Mouse (Mus musculus) embryonic facial prominence, embryonic 11.5 days (tissue): ENCODE results near the gene Gm3045. TPM values are rescaled to one million over a fixed set of nuclear protein-coding genes. Genes with fewer than 3 reads are reported as not detected.

ENCODE experiments used
- ATAC-seq: fragments of 200-750 bp; cut with Nextera tagmentation; replicated peaks from 2 replicates; pipeline ENCODE4 v1.8.0; 2017; ENCODE audit warnings: low read depth; ENCODE audit not compliant: insufficient number of reproducible peaks, low FRiP score, low TSS enrichment
- DNase-seq: peaks from one replicate; pipeline ENCODE4 v3.0.0-alpha.2; 2015; ENCODE audit warnings: low spot score
- H3K27ac ChIP-seq: fragments of 300-500 bp; sonication (generic); replicated peaks from 2 replicates; pipeline ENCODE4 v1.5.1; 2014; ENCODE audit warnings: mild to moderate bottlenecking, low read depth, low read length, control low read depth
- H3K27me3 ChIP-seq: fragments of 300-500 bp; sonication (generic); 2 replicates; pipeline ENCODE4 v1.6.1; 2014; ENCODE audit warnings: mild to moderate bottlenecking, low read length, moderate library complexity, mixed read lengths; ENCODE audit not compliant: control insufficient read depth, insufficient read depth
- H3K36me3 ChIP-seq: fragments of 300-500 bp; sonication (generic); replicated peaks from 2 replicates; pipeline ENCODE4 v1.6.1; 2014; ENCODE audit warnings: low read depth, mild to moderate bottlenecking, low read length, moderate library complexity, mixed read lengths; ENCODE audit not compliant: control insufficient read depth, insufficient read depth
- H3K4me1 ChIP-seq: fragments of 300-500 bp; sonication (generic); 2 replicates; pipeline ENCODE4 v1.6.1; 2014; ENCODE audit warnings: low read length, mixed read lengths; ENCODE audit not compliant: control insufficient read depth, insufficient read depth
- H3K4me2 ChIP-seq: fragments of 300-500 bp; sonication (generic); 2 replicates; pipeline ENCODE4 v1.6.1; 2014; ENCODE audit warnings: low read depth, mild to moderate bottlenecking, control low read depth, low read length, moderate library complexity
- H3K4me3 ChIP-seq: fragments of 300-500 bp; sonication (generic); 2 replicates; pipeline ENCODE4 v1.5.1; 2014; ENCODE audit warnings: low read depth, low read length, control low read depth
- H3K9ac ChIP-seq: fragments of 300-500 bp; sonication (generic); replicated peaks from 2 replicates; pipeline ENCODE4 v1.6.1; 2014; ENCODE audit warnings: mild to moderate bottlenecking, control low read depth, low read length
- H3K9me3 ChIP-seq: fragments of 300-500 bp; sonication (generic); replicated peaks from 2 replicates; pipeline ENCODE4 v1.6.1; 2016; ENCODE audit warnings: mild to moderate bottlenecking, low read length, inconsistent platforms, mixed read lengths; ENCODE audit not compliant: control insufficient read depth
- WGBS: fragments of 180-500 bp; shearing (Covaris S2); extraction: QIAGEN DNeasy Blood & Tissue Kit; methylation state at CpG from one replicate; pipeline ENCODE4 v1.1.7; 2014; 5-methylcytosine and 5-hydroxymethylcytosine counted together
- polyA plus RNA-seq: library from polyadenylated mRNA; unstranded; fragments of >200 nt; fragmentation: Nextera tagmentation; extraction: Ambion mirVana; gene quantifications from 2 replicates; pipeline ENCODE4 v1.2.1, GENCODE M21; 2014

Gm3045 gene
- polyA plus RNA-seq, 1 experiment from 2014 or later, result not detected

DNA sequence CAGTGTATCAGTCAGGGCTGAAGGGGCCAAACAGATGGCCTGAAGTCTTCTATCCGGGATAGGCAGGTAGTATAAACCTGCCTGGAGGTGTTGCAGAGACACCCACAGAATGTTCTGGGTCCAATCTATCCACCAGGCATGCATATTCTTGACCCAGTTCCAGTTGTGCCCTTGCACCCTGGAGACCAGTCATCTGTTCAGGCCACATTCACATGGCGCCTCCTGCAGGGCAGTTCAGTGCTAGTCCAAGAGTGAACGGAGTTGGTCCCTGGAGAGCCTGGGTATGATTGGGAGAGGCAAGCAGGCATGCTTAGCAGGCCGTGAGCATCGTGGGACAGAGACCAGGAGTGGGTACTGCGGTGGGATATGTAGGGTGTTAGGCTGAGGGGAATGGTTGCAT lies 51.6 kb downstream of the Gm3045 start:
- DNase-seq, result no peak
- H3K4me2 ChIP-seq, result no peak overlapping the region
- ATAC-seq, result no peak
- no peak overlapping the region for H3K4me3 ChIP-seq
- H3K27me3 ChIP-seq, result no peaks in the 10 kb centered on the region
- H3K9ac ChIP-seq, result no peak overlapping the region
- no peaks in the 10 kb centered on the region for H3K36me3 ChIP-seq
- 84% methylated on average over 6 of the region's 6 CpGs for WGBS
- no peak overlapping the region for H3K27ac ChIP-seq
- H3K4me1 ChIP-seq, result no peaks in the 10 kb centered on the region
- no peaks in the 10 kb centered on the region for H3K9me3 ChIP-seq

DNA sequence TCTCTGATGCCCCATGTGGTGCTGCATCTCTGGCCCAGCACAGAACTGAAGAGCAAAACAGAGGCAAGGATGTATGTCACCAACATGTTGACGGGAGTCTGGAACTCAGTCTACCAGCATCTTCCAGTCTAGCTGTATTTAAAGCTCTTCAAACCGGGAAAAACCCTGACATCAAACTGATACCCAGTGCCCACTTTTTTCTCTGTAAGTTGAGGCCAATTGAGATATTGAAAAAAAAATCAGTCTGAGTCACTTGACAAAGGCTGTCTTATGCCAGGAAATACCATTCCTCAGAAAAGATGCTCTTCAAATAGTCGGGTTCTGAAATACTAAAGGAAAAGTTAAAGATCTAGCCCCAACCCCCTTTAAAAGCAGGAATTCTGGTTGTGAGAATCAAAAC lies 55.8 kb downstream of the Gm3045 start, which contains the start of gene Il9:
Gene Il9 (minus strand): TSS at position 101 of the 400 bp plus-strand sequence.
- Histone ChIP-seq H3K4me1 (no peaks in the 10 kb centered on the region), H3K27ac (no peak within 1 kb of the TSS), H3K4me3 (no peak within 1 kb of the TSS), H3K27me3 (no peaks in the 10 kb centered on the region), H3K36me3 (no peaks in the 10 kb centered on the region), H3K9ac (no peak within 1 kb of the TSS), H3K4me2 (no peak within 1 kb of the TSS), H3K9me3 (no peaks in the 10 kb centered on the region)
- ATAC-seq (no peak), DNase-seq (no peak)
- 81% methylated on average over 3 of the region's 3 CpGs for WGBS

Other genes starting within 250 kb of the Gm3045 start
- gene Tifab, start 247.7 kb upstream of the Gm3045 start, polyA plus RNA-seq, result 0.36 and 0.38 TPM in 2 replicates
- 8.6 and 10.5 TPM in 2 replicates for gene Neurog1, start 174.4 kb upstream of the Gm3045 start, polyA plus RNA-seq
- gene Cxcl14, start 130.0 kb upstream of the Gm3045 start, polyA plus RNA-seq, result 104 and 108 TPM in 2 replicates
- gene Slc25a48, start 11.8 kb downstream of the Gm3045 start, polyA plus RNA-seq, result 0.08 TPM in 1 of 2 replicates, not detected in the other
- not detected in 2 replicates for gene Il9, start 55.7 kb downstream of the Gm3045 start, polyA plus RNA-seq
- 2.8 and 3.7 TPM in 2 replicates for gene Fbxl21, start 95.9 kb downstream of the Gm3045 start, polyA plus RNA-seq
- gene Lect2, start 121.9 kb downstream of the Gm3045 start, polyA plus RNA-seq, result not detected in 2 replicates
- 85.8 and 93.6 TPM in 2 replicates for gene Tgfbi, start 182.9 kb downstream of the Gm3045 start, polyA plus RNA-seq